ENCODE assay signal across 20 mouse cellular contexts in genomic region chr10:49481439-49481838, GRCm38 (mm10).
DNase-seq lines count a peak whose midpoint lies in the region; ATAC-seq and TF ChIP-seq lines count a peak whose summit lies in the region.
"Had no signal": no experiment of that assay in that cellular context is flagged by ENCODE, and none has a peak within 500 bp of the region (broad histone marks: within the 10 kb centered on the region; RNA-seq: fewer than 3 reads in every experiment).

No protein-coding gene starts in this region.

- intact Hi-C loops in heart, postnatal 36 days (cut with DNase I), result no loop called here

- peak; percentile 88 for TF ChIP-seq CTCF in E14TG2a.4 (conservative IDR thresholded peaks at IDR 0.05; ENCODE audit: low read length)

- H3K9me3 ChIP-seq in hindbrain, embryonic 11.5 days (ENCODE audit: control insufficient read depth, low read length), result no peaks in the 10 kb centered on the region
- no peaks in the 10 kb centered on the region for H3K9me3 ChIP-seq in hindbrain, embryonic 10.5 days
- no peaks in the 10 kb centered on the region for H3K9me3 ChIP-seq in liver, embryonic 11.5 days (ENCODE audit: control insufficient read depth, low read length)
- no peaks in the 10 kb centered on the region for H3K9me3 ChIP-seq in E14TG2a.4 (ENCODE audit: low read length)
- H3K9me3 ChIP-seq: embryonic facial prominence, embryonic 12.5 days; forebrain, embryonic 13.5 days; heart, embryonic 12.5 days; limb, embryonic 12.5 days; midbrain, embryonic 12.5 days; neural tube, embryonic 12.5 days had no signal

- no peaks in the 10 kb centered on the region for H3K4me1 ChIP-seq in hindbrain, embryonic 11.5 days (replicated peaks; ENCODE audit: control insufficient read depth, insufficient read depth, low read length)
- H3K4me1 ChIP-seq in hindbrain, embryonic 10.5 days (replicated peaks), result no peaks in the 10 kb centered on the region
- no peaks in the 10 kb centered on the region for H3K4me1 ChIP-seq in liver, embryonic 11.5 days (replicated peaks; ENCODE audit: control insufficient read depth, insufficient read depth, low read length)
- no peaks in the 10 kb centered on the region for H3K4me1 ChIP-seq in E14TG2a.4 (replicated peaks; ENCODE audit: low read depth, low read length)
- H3K4me1 ChIP-seq: embryonic facial prominence, embryonic 12.5 days; forebrain, embryonic 13.5 days; heart, embryonic 12.5 days; limb, embryonic 12.5 days; midbrain, embryonic 12.5 days; neural tube, embryonic 12.5 days had no signal

- no peak for ATAC-seq in hindbrain, embryonic 11.5 days (ENCODE audit: low FRiP score)
- ATAC-seq in liver, embryonic 11.5 days (replicated peaks; ENCODE audit: low FRiP score), result no peak
- ATAC-seq: forebrain, embryonic 13.5 days; hindbrain, embryonic 16.5 days had no signal

- no peaks in the 10 kb centered on the region for H3K36me3 ChIP-seq in hindbrain, embryonic 11.5 days (ENCODE audit: control insufficient read depth, insufficient read depth, low read length)
- no peaks in the 10 kb centered on the region for H3K36me3 ChIP-seq in hindbrain, embryonic 10.5 days
- H3K36me3 ChIP-seq in liver, embryonic 11.5 days (ENCODE audit: control insufficient read depth, insufficient read depth, low read length), result no peaks in the 10 kb centered on the region
- no peaks in the 10 kb centered on the region for H3K36me3 ChIP-seq in E14TG2a.4 (ENCODE audit: insufficient read depth, low read length)
- H3K36me3 ChIP-seq: embryonic facial prominence, embryonic 12.5 days; heart, embryonic 12.5 days; limb, embryonic 12.5 days; midbrain, embryonic 12.5 days; neural tube, embryonic 12.5 days had no signal

- H3K27ac ChIP-seq in hindbrain, embryonic 11.5 days (ENCODE audit: low read depth, low read length), result no peak overlapping the region
- no peak overlapping the region for H3K27ac ChIP-seq in hindbrain, embryonic 10.5 days
- no peak overlapping the region for H3K27ac ChIP-seq in liver, embryonic 11.5 days (ENCODE audit: low read depth, low read length)
- H3K27ac ChIP-seq: embryonic facial prominence, embryonic 12.5 days; forebrain, embryonic 13.5 days; gastrocnemius, adult 2 months; limb, embryonic 12.5 days; midbrain, embryonic 12.5 days; neural tube, embryonic 12.5 days had no signal

- no peaks in the 10 kb centered on the region for H3K27me3 ChIP-seq in hindbrain, embryonic 11.5 days (ENCODE audit: control insufficient read depth, insufficient read depth, low read length)
- H3K27me3 ChIP-seq in hindbrain, embryonic 10.5 days (ENCODE audit: insufficient read depth, poor library complexity, severe bottlenecking), result no peaks in the 10 kb centered on the region
- no peaks in the 10 kb centered on the region for H3K27me3 ChIP-seq in liver, embryonic 11.5 days (replicated peaks; ENCODE audit: control insufficient read depth, insufficient read depth, low read length)
- H3K27me3 ChIP-seq in E14TG2a.4 (ENCODE audit: insufficient read depth, low read length), result no peaks in the 10 kb centered on the region
- H3K27me3 ChIP-seq: embryonic facial prominence, embryonic 12.5 days; forebrain, embryonic 13.5 days; heart, embryonic 12.5 days; limb, embryonic 12.5 days; midbrain, embryonic 12.5 days; neural tube, embryonic 12.5 days had no signal

- H3K4me3 ChIP-seq in hindbrain, embryonic 11.5 days (ENCODE audit: low read depth, low read length), result no peak overlapping the region
- H3K4me3 ChIP-seq in hindbrain, embryonic 10.5 days, result no peak overlapping the region
- no peak overlapping the region for H3K4me3 ChIP-seq in liver, embryonic 11.5 days (ENCODE audit: low read depth, low read length)
- no peak overlapping the region for H3K4me3 ChIP-seq in E14TG2a.4 (replicated peaks; ENCODE audit: low read length)
- H3K4me3 ChIP-seq: embryonic facial prominence, embryonic 12.5 days; forebrain, embryonic 13.5 days; gastrocnemius, adult 2 months; heart, embryonic 12.5 days; limb, embryonic 12.5 days; midbrain, embryonic 12.5 days; neural tube, embryonic 12.5 days had no signal

- DNase-seq in hindbrain, embryonic 11.5 days (ENCODE audit: low spot score), result peak; percentile 10
- DNase-seq in hindbrain, embryonic 10.5 days (ENCODE audit: low spot score), result no peak
- DNase-seq in liver, result peak; percentile 8
- no peak for DNase-seq in liver, embryonic 11.5 days (ENCODE audit: low spot score)
- DNase-seq in c-Kit-positive CD71-negative TER-119-negative erythroid progenitor cells, embryonic 14.5 days (ENCODE audit: low read depth), result peak; percentile 9
- DNase-seq in retina, embryonic 14.5 days (ENCODE audit: low spot score), result no peak
- DNase-seq in heart, postnatal 36 days, result no peak
- DNase-seq: adrenal gland, postnatal 14 days; cerebellum, adult 11-12 months; gastrocnemius, adult 2 months; lung, postnatal 14 days; thymus, postnatal 25 days had no signal

- no peak overlapping the region for H3K4me2 ChIP-seq in hindbrain, embryonic 11.5 days (replicated peaks; ENCODE audit: low read depth, low read length)
- no peak overlapping the region for H3K4me2 ChIP-seq in liver, embryonic 11.5 days
- H3K4me2 ChIP-seq: embryonic facial prominence, embryonic 12.5 days; forebrain, embryonic 13.5 days; heart, embryonic 12.5 days; limb, embryonic 12.5 days; midbrain, embryonic 12.5 days; neural tube, embryonic 12.5 days had no signal

- H3K9ac ChIP-seq in hindbrain, embryonic 11.5 days (ENCODE audit: low read depth, low read length), result no peak overlapping the region
- H3K9ac ChIP-seq in liver, embryonic 11.5 days (ENCODE audit: low read depth, low read length), result no peak overlapping the region
- H3K9ac ChIP-seq: embryonic facial prominence, embryonic 12.5 days; forebrain, embryonic 13.5 days; heart, embryonic 12.5 days; limb, embryonic 12.5 days; midbrain, embryonic 12.5 days; neural tube, embryonic 12.5 days had no signal

- 76% methylated on average over 4 of the region's 4 CpGs for WGBS in hindbrain, embryonic 11.5 days
- WGBS in hindbrain, embryonic 10.5 days, result 86% methylated on average over 4 of the region's 4 CpGs
- WGBS in liver, embryonic 11.5 days, result 59% methylated on average over 4 of the region's 4 CpGs

Comparison
In these comparisons a context has a peak if more than half of its experiments do, and no peak if none do; other contexts are left out.
1. DNase-seq: peak in hindbrain, embryonic 11.5 days (single experiment), liver (single experiment) and c-Kit-positive CD71-negative TER-119-negative erythroid progenitor cells, embryonic 14.5 days (single experiment); none in hindbrain, embryonic 10.5 days (single experiment), liver, embryonic 11.5 days (single experiment), retina, embryonic 14.5 days (single experiment) and heart, postnatal 36 days (0 of 2).